Mouse (Mus musculus): ENCODE results near the gene Colgalt1.
A peak's percentile ranks its signal among the peaks of the same experiment; 100 is the strongest.

Gene Colgalt1

DNA sequence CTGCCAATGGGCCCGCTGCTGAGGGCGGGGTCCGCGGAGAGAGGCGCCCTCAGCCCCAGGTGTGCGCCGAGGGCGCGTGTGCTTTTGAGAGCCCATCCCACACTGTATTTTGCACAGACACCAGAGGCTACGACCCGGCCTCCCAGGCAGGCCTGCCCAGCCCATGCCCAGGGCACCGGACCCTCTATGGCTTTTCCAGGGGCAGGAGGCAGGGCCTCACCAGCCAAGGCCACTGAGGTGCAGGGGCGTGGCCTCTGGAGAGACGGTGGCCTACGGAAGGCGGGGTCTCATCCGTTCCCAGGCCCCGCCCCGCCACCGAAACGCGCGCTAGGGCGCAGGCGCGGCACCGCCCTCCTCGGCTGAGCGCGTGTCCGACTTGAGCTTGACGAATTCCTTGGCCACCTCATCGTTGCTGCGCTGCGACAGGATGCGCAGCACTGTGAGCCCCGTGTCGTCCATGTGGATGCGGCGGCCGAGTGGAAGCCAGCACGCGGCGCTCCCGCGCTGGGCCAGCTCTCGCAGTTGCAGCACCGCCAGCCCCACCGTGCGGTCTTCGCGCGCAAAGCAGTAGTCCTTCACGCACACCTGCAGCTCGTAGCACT lies 18.4 kb downstream of the Colgalt1 start:
- DNase-seq, result peak; percentile 93 to 94

- DNase-seq, result peak; percentile 52 to 59
Observed at GRCm38 (mm10) chr8:71629781-71630212, 19.0 kb downstream of the Colgalt1 start.

GRCm38 (mm10) chr8:71630761-71631160 lies 20.0 kb downstream of the Colgalt1 start:
- DNase-seq, result no peak

DNA sequence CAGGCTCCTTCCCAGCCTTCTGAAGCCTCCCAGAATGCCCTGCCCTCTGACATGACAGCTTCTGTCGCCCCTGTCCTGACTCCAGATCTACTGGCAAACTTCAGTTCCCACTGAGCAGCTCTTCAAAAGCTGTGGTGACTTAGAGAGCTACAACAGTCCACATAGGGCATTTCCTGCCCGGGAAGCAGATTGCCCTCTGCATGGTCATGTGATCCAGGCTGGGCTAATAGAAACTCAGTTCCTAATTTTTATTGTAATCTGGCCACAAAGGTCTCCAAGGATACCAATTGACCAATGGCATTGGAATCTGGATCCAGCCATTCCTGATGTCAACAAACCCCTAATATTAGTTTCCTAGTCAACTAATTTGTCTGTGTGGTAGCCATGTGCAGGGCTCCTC lies 21.1 kb downstream of the Colgalt1 start:
- DNase-seq, result no peak

DNA sequence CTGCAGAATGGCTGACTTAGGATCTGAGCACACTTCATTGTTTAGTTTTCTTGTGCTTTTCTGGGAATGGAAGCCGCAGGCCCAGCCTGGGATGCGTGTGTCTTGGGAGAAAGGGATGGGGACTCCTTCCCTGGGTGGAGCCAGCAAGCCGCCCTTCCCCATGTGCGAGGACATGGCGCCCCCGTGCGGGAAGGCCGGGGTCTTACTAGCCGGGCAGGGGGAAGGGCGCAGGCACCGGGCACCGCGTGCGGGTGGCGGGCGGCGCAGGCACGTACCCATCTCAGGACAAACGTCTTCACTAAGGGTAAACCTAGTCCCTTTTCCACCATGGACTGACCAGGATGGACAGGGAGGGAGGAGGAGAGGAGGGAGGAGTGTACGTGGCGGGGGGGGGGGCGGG lies 22.4 kb downstream of the Colgalt1 start:
- DNase-seq, result peak; percentile 44 to 65

DNA sequence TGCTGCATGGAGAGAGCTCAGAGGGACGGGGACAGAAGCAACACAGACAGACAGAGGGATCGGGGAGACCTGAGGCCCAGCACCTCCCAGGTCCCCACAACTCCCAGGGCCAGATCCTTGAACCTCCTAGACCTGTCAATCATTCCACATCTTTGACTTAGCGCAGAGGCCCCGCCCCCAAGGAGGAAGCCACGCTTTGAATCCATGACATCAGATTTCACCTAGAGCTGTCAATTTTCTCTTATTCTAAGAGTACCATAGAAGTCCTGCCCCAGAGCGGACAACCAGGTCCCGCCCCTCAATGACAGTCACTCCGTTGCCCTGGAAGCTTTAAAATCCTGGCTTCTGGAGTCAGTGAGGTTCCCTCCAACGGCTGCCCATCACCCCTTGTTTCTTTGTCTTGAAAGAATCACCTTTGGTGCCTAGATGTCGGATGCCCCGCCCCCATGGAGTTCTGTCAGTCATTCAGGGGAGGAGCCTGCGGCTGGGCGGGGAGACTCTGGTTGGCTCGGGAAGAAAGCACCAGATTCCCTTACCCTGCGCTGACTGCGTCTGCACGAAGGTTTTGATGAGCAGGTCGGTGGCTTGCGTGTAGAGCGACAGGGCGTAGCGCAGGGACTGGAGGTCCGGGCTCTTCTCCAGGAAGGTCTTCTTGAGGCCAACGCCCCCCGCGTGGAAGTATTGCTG lies 23.3 kb downstream of the Colgalt1 start:
- DNase-seq, result peak; percentile 50 to 65

- DNase-seq, result no peak
Observed at GRCm38 (mm10) chr8:71637149-71638095, 26.6 kb downstream of the Colgalt1 start.

GRCm38 (mm10) chr8:71638321-71638720 lies 27.5 kb downstream of the Colgalt1 start:
- DNase-seq, result peak in 1 of 2 experiments; percentile 41

- DNase-seq, result no peak
Observed at GRCm38 (mm10) chr8:71639318-71639717, 28.5 kb downstream of the Colgalt1 start.

- DNase-seq, result no peak
Observed at GRCm38 (mm10) chr8:71645510-71645909, 34.7 kb downstream of the Colgalt1 start.

DNA sequence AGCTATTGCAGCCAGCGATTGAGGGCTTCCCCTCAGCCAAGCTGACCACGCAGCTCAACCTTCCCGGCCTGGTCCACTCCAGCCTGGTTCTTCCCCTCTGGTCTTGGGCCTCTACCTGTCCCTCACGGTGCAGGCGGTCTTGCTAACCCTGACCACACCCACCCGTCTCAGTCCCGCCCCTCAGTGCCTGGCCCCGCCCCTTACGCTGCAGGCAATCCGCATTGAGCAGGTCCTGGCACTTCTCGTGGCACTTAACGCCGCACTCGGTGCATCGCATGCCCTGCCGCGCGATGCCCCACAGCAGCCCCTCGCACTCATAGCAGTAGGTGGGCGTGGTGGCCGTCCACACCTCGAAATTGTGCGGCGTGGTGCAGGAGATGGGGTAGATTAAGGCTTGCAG lies 43.8 kb downstream of the Colgalt1 start:
- DNase-seq, result no peak

- peak; percentile 56 to 64 for DNase-seq
Observed at GRCm38 (mm10) chr8:71657816-71658215, 47.0 kb downstream of the Colgalt1 start.

DNA sequence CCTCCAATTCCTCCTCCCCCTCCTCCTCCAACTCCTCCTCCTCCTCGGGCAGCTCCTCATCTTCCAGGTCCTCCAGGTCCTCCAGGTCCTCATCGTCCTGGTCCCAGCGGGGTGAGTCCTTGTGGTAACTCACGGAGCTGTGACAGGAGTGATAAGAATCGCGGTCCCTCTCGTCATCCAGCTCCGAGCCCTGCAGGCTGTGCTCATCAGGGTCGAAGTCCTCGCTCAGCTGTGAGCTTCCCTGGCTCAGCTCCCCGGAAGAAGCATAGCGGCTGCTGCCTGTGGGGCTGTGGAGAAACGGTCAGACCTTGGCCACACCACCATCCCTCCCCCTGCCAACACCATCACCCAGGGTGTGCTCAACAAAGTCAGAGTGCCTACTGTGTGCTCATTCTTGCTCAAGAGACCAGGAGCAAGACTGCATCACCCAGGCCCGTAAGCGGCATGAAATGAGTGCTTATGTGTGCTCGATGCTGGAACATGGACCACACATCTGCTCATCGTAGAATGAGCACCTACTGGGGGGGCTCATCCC lies 47.8 kb downstream of the Colgalt1 start:
- peak in 1 of 2 experiments; percentile 44 for DNase-seq

DNA sequence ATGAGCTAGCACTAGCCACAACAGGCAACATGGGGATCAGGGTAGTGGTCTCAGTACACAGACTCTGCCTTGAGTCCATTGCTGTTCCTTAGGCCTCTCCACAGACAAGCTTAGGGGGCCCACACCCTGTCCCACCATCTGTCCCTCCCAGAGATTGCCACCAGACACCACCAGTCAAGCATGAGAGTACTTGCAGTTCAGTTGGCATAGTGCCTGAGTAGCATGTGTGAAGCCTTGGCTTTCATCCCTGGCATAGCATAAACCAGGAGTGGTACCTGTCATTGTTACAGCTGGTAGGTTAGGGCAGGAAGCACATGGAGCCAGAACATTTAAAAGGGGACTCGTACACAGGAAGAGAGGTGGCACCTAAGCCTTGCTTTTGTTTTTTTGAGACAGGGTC lies 49.0 kb downstream of the Colgalt1 start:
- DNase-seq, result peak; percentile 85 to 87

- DNase-seq, result peak; percentile 95 to 97
Observed at GRCm38 (mm10) chr8:71660325-71661120, 49.7 kb downstream of the Colgalt1 start.

GRCm38 (mm10) chr8:71665331-71666130 lies 54.7 kb downstream of the Colgalt1 start:
- DNase-seq, result peak in 1 of 2 experiments; percentile 70

DNA sequence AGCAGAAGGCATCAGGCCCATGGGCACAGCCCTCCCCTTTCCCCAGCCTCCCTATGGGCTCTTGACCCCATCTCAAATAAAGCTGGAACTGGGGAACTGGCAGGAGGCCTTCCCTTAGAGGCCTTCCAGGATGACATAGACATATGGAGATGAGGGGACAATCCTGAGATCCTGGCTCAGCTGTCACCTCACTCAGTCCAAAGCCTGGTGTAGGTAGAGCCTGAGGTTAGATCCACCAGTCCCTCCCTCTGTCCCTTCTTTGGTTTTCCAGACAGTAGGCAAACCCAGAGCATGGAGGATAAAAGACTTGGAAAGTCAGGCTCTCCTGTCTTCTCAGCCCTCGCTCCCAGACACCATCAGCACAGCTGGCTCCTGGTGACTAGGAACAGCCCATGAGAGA lies 56.1 kb downstream of the Colgalt1 start:
- no peak for DNase-seq

- no peak for DNase-seq
Observed at GRCm38 (mm10) chr8:71667256-71667655, 56.5 kb downstream of the Colgalt1 start.

GRCm38 (mm10) chr8:71668220-71668975 lies 57.6 kb downstream of the Colgalt1 start:
- peak; percentile 61 to 64 for DNase-seq

- DNase-seq, result peak in 1 of 2 experiments; percentile 44
Observed at GRCm38 (mm10) chr8:71670198-71670597, 59.4 kb downstream of the Colgalt1 start.
